ENCODE assay signal across 8 mouse cellular contexts in the genomic region with DNA sequence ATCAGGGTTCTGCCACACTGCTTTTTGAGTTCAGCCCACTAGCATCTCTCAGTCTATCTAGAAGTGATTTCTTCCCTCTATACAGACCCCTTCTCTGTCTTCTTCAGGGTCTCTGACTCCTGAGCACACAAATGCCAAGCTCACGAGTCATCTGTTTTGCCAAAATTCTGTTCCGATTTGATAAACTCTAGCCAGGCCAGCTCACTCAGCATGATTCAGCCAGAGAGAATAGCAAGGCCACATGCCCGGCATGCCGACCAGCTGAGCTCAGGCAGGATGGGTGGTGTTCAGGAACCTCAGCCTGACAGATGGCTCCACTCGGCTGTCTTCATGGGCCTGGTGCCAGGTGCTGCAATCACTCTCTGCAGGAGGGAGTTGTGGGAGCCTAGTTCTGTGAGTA.
DNase-seq lines count a peak whose midpoint lies in the region; ATAC-seq and TF ChIP-seq lines count a peak whose summit lies in the region.

No protein-coding gene starts in this region.

- in situ Hi-C loops in ES-E14 (cut with MboI; ENCODE audit: low sequenced_read_pairs in 2 of 2, unreplicated experiment in 2 of 2): no loop called here

- peak; percentile 92 for ATAC-seq in forebrain, postnatal 0 days

- 19% methylated on average over 5 of the region's 5 CpGs for WGBS in forebrain, postnatal 0 days

- no peak overlapping the region for H3K9ac ChIP-seq in ES-E14 (ENCODE audit: insufficient read depth, low read depth, low read length, poor library complexity, severe bottlenecking)
- H3K9ac ChIP-seq in forebrain, postnatal 0 days: no peak overlapping the region

- no peak overlapping the region for H3K4me3 ChIP-seq in ES-E14 (ENCODE audit: insufficient read depth in 1 of 2, low read depth in 1 of 2, low read length in 2 of 2, poor library complexity in 1 of 2, severe bottlenecking in 1 of 2)
- H3K4me3 ChIP-seq in forebrain, postnatal 0 days (ENCODE audit: low read depth, low read length): no peak overlapping the region

- peak overlapping the region; percentile 24; the same call in 1 of the 2 replicates for H3K27ac ChIP-seq in ES-E14 (ENCODE audit: insufficient read depth, low read depth, low read length, poor library complexity, severe bottlenecking)
- peak overlapping the region; percentile 35; the same call in 1 of the 2 replicates for H3K27ac ChIP-seq in forebrain, postnatal 0 days (ENCODE audit: low read depth, low read length)

- no peaks in the 10 kb centered on the region for H3K36me3 ChIP-seq in ES-E14 (ENCODE audit: control insufficient read depth, insufficient read depth, low read length, poor library complexity, severe bottlenecking)
- H3K36me3 ChIP-seq in forebrain, postnatal 0 days (ENCODE audit: insufficient read depth): no peaks in the 10 kb centered on the region

- intact Hi-C loops in heart, postnatal 10 days (cut with DNase I): no loop called here

- no peaks in the 10 kb centered on the region for H3K9me3 ChIP-seq in ES-E14 (ENCODE audit: control insufficient read depth, insufficient read depth, low read depth, low read length)
- no peaks in the 10 kb centered on the region for H3K9me3 ChIP-seq in forebrain, postnatal 0 days (ENCODE audit: low read length)

- H3K27me3 ChIP-seq in forebrain, postnatal 0 days (ENCODE audit: insufficient read depth, low read length): no peaks in the 10 kb centered on the region

- DNase-seq in ES-E14 (ENCODE audit: low read depth, low spot score): no peak
- peak; percentile 87 for DNase-seq in cerebellum, adult 11 months
- peak; percentile 83 for DNase-seq in forebrain, postnatal 0 days
- peak; percentile 92 to 94 for DNase-seq in heart, postnatal 10 days
- peak; percentile 92 for DNase-seq in layer of hippocampus, adult 11-12 months (ENCODE audit: low spot score)
- peak; percentile 94 for DNase-seq in lung, postnatal 10 days
- DNase-seq in right cerebral cortex, adult 2 months (ENCODE audit: low spot score in 2 of 2): peak; percentile 84 to 87
- DNase-seq in urinary bladder, postnatal 36 days (ENCODE audit: low spot score in 2 of 2): peak; percentile 77 to 89

- H3K4me2 ChIP-seq in forebrain, postnatal 0 days (ENCODE audit: low read depth): no peak overlapping the region

- H3K4me1 ChIP-seq in ES-E14 (ENCODE audit: control insufficient read depth in 2 of 2, insufficient read depth in 2 of 2, low read length in 2 of 2, poor library complexity in 1 of 2): no peaks in the 10 kb centered on the region
- 0 out of 2 replicates have a peak, but pooled peaks cover 3% of the 10 kb centered on the region for H3K4me1 ChIP-seq in forebrain, postnatal 0 days (ENCODE audit: insufficient read depth)

- no peak for TF ChIP-seq CTCF in forebrain, postnatal 0 days (IDR thresholded peaks at IDR 0.05; ENCODE audit: low read depth)

TF ChIP-seq in ES-E14, 5 proteins besides CTCF, POLR2A, EP300 and RAD21:
- peak; percentile 40; the same call in 1 of the 2 replicates for TF ChIP-seq MAFK (IDR thresholded peaks at IDR 0.05; ENCODE audit: insufficient read depth, low read depth, low read length)
- TF ChIP-seq ZNF384 (IDR thresholded peaks at IDR 0.05; ENCODE audit: low read depth, low read length): no peak
